Mouse (Mus musculus): ENCODE results near the gene Itpk1. TPM values are rescaled to one million over a fixed set of nuclear protein-coding genes. Genes with fewer than 3 reads are reported as not detected.
A peak's percentile ranks its signal among the peaks of the same experiment; 100 is the strongest.

Itpk1 gene
- polyA plus RNA-seq, 1 experiment from 2014 or later, result 21.9 TPM

GRCm38 (mm10) chr12:102705906-102706640 lies 1.3 kb upstream of the Itpk1 start:
- no peak overlapping the region for H3K27ac ChIP-seq (ENCODE audit: low read length)
- WGBS, result 66% methylated on average over 6 of the region's 6 CpGs
- peaks cover 24% of the 10 kb centered on the region for H3K4me1 ChIP-seq (ENCODE audit: control insufficient read depth, insufficient read depth, low read length)
- ATAC-seq (ENCODE audit: insufficient read depth, low FRiP score), result no peak
- no peak overlapping the region for H3K4me3 ChIP-seq (replicated peaks; ENCODE audit: low read length)
- H3K27me3 ChIP-seq (ENCODE audit: control insufficient read depth, insufficient read depth, low read length), result no peaks in the 10 kb centered on the region
- no peaks in the 10 kb centered on the region for H3K36me3 ChIP-seq (ENCODE audit: control insufficient read depth, insufficient read depth, low read length)
- H3K9me3 ChIP-seq (replicated peaks; ENCODE audit: control insufficient read depth, low read length), result no peaks in the 10 kb centered on the region
- peak overlapping the region; percentile 97 for H3K4me2 ChIP-seq (ENCODE audit: low read depth, low read length)
- no peak overlapping the region; the same call in 1 of the 2 replicates for H3K9ac ChIP-seq (ENCODE audit: low read length)

GRCm38 (mm10) chr12:102705216-102705871 lies 614 bp upstream of the Itpk1 start:
- H3K27ac ChIP-seq (ENCODE audit: low read length), result peak overlapping the region; percentile 88
- H3K4me1 ChIP-seq (ENCODE audit: control insufficient read depth, insufficient read depth, low read length), result peaks cover 31% of the 10 kb centered on the region
- peak overlapping the region; percentile 80 for H3K4me3 ChIP-seq (replicated peaks; ENCODE audit: low read length)
- peak overlapping the region; percentile 97 for H3K4me2 ChIP-seq (ENCODE audit: low read depth, low read length)
- H3K36me3 ChIP-seq (ENCODE audit: control insufficient read depth, insufficient read depth, low read length), result no peaks in the 10 kb centered on the region
- ATAC-seq (ENCODE audit: insufficient read depth, low FRiP score), result peak; percentile 75
- H3K9me3 ChIP-seq (replicated peaks; ENCODE audit: control insufficient read depth, low read length), result no peaks in the 10 kb centered on the region
- 2% methylated on average over 45 of the region's 45 CpGs for WGBS
- H3K27me3 ChIP-seq (ENCODE audit: control insufficient read depth, insufficient read depth, low read length), result no peaks in the 10 kb centered on the region
- peak overlapping the region; percentile 93 for H3K9ac ChIP-seq (ENCODE audit: low read length)

DNA sequence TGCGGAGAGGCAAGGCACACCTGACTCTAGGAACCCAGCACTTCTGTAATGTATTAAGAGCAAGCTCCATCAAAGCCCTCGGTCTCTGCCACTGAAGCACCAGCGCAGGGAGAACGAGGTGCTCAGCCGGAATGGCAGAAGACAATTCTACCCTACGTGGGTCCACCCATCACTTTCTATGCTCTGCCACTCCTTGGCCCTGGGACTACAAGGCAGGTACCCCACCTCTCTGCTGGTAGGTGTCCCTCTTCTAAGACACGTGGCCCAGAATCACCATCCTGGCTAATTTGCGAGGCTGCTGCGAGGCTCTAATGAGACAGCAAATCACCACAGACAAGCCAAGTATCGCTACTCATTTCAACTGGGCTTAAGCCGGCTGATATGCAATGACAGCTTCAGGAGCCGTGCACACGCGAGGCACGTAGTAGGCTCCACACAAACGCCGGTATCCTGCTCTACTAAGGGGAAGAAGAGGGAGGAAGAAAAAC lies 765 bp downstream of the Itpk1 start:
- Histone ChIP-seq H3K4me1 (ENCODE audit: control insufficient read depth, insufficient read depth, low read length) (peaks cover 39% of the 10 kb centered on the region), H3K4me2 (ENCODE audit: low read depth, low read length) (peak overlapping the region; percentile 97), H3K27me3 (ENCODE audit: control insufficient read depth, insufficient read depth, low read length) (no peaks in the 10 kb centered on the region), H3K36me3 (ENCODE audit: control insufficient read depth, insufficient read depth, low read length) (no peaks in the 10 kb centered on the region), H3K27ac (ENCODE audit: low read length) (peak overlapping the region; percentile 66; the same call in 1 of the 2 replicates), H3K9ac (ENCODE audit: low read length) (peak overlapping the region; percentile 93), H3K9me3 (replicated peaks; ENCODE audit: control insufficient read depth, low read length) (no peaks in the 10 kb centered on the region), H3K4me3 (replicated peaks; ENCODE audit: low read length) (peak overlapping the region; percentile 80)
- ATAC-seq (ENCODE audit: insufficient read depth, low FRiP score), result no peak
- 13% methylated on average over 17 of the region's 17 CpGs for WGBS

DNA sequence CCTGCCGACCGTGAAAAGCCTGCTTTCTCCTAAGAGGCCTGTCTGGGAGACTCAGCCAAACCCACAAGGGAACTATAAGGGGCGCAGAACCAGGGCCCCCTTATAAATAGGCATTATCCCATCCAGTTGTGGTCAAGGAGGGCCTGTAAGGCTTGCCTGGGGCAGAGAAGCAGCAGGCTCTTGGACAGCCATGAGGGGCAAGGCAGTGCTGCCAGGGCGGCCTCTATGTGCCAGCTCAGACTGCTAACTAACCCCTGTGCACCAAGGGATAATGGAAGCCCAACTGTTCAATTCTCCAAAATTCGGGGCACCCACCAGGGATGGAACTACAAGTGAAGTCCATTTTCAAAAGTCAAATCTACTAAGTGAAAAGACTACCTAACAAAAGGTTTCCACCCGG lies 1.3 kb downstream of the Itpk1 start:
- 52% methylated on average over 6 of the region's 6 CpGs for WGBS
- Histone ChIP-seq H3K27ac (ENCODE audit: low read length) (peak overlapping the region; percentile 44), H3K36me3 (ENCODE audit: control insufficient read depth, insufficient read depth, low read length) (no peaks in the 10 kb centered on the region), H3K4me2 (ENCODE audit: low read depth, low read length) (peak overlapping the region; percentile 97), H3K4me1 (ENCODE audit: control insufficient read depth, insufficient read depth, low read length) (peaks cover 44% of the 10 kb centered on the region), H3K27me3 (ENCODE audit: control insufficient read depth, insufficient read depth, low read length) (no peaks in the 10 kb centered on the region), H3K9ac (ENCODE audit: low read length) (peak overlapping the region; percentile 93), H3K9me3 (replicated peaks; ENCODE audit: control insufficient read depth, low read length) (no peaks in the 10 kb centered on the region), H3K4me3 (replicated peaks; ENCODE audit: low read length) (peak overlapping the region; percentile 80)
- ATAC-seq (ENCODE audit: insufficient read depth, low FRiP score), result no peak

DNA sequence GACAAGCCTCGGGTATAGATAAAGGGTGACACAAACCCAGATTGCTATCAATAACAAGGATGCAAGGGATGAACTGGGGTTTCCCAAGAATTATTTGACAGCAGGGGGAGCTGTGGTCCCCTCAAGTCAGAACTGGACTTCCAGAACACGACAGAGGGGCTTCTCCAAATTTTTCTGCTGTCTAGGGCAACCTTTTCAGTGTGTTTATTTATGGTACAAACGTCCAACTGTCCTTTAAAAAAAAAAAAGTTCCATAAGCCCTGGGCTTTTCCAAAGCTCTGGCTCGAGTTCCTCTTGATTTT lies 1.7 kb downstream of the Itpk1 start:
- no peaks in the 10 kb centered on the region for H3K27me3 ChIP-seq (ENCODE audit: control insufficient read depth, insufficient read depth, low read length)
- WGBS, result 8% methylated on average over 4 of the region's 4 CpGs
- no peak for ATAC-seq (ENCODE audit: insufficient read depth, low FRiP score)
- H3K9me3 ChIP-seq (replicated peaks; ENCODE audit: control insufficient read depth, low read length), result no peaks in the 10 kb centered on the region
- H3K36me3 ChIP-seq (ENCODE audit: control insufficient read depth, insufficient read depth, low read length), result no peaks in the 10 kb centered on the region
- peak overlapping the region; percentile 80 for H3K4me3 ChIP-seq (replicated peaks; ENCODE audit: low read length)
- peak overlapping the region; percentile 58 for H3K27ac ChIP-seq (ENCODE audit: low read length)
- peak overlapping the region; percentile 93 for H3K9ac ChIP-seq (ENCODE audit: low read length)
- peak overlapping the region; percentile 97 for H3K4me2 ChIP-seq (ENCODE audit: low read depth, low read length)
- H3K4me1 ChIP-seq (ENCODE audit: control insufficient read depth, insufficient read depth, low read length), result peaks cover 48% of the 10 kb centered on the region

- Histone ChIP-seq H3K27me3 (ENCODE audit: control insufficient read depth, insufficient read depth, low read length) (no peaks in the 10 kb centered on the region), H3K4me2 (ENCODE audit: low read depth, low read length) (peak overlapping the region; percentile 97), H3K9me3 (replicated peaks; ENCODE audit: control insufficient read depth, low read length) (no peaks in the 10 kb centered on the region), H3K9ac (ENCODE audit: low read length) (peak overlapping the region; percentile 93; the same call in 1 of the 2 replicates), H3K36me3 (ENCODE audit: control insufficient read depth, insufficient read depth, low read length) (no peaks in the 10 kb centered on the region), H3K27ac (ENCODE audit: low read length) (peak overlapping the region; percentile 58), H3K4me1 (ENCODE audit: control insufficient read depth, insufficient read depth, low read length) (peaks cover 53% of the 10 kb centered on the region), H3K4me3 (replicated peaks; ENCODE audit: low read length) (peak overlapping the region; percentile 80)
- ATAC-seq (ENCODE audit: insufficient read depth, low FRiP score), result no peak
- 7% methylated on average over 15 of the region's 15 CpGs for WGBS
Measured at GRCm38 (mm10) chr12:102702356-102703110, 2.2 kb downstream of the Itpk1 start.

GRCm38 (mm10) chr12:102701691-102702207 lies 3.0 kb downstream of the Itpk1 start:
- Histone ChIP-seq H3K4me3 (replicated peaks; ENCODE audit: low read length) (no peak overlapping the region), H3K4me2 (ENCODE audit: low read depth, low read length) (no peak overlapping the region), H3K4me1 (ENCODE audit: control insufficient read depth, insufficient read depth, low read length) (peaks cover 61% of the 10 kb centered on the region), H3K9me3 (replicated peaks; ENCODE audit: control insufficient read depth, low read length) (no peaks in the 10 kb centered on the region), H3K36me3 (ENCODE audit: control insufficient read depth, insufficient read depth, low read length) (no peaks in the 10 kb centered on the region), H3K27ac (ENCODE audit: low read length) (no peak overlapping the region), H3K27me3 (ENCODE audit: control insufficient read depth, insufficient read depth, low read length) (no peaks in the 10 kb centered on the region), H3K9ac (ENCODE audit: low read length) (no peak overlapping the region)
- ATAC-seq (ENCODE audit: insufficient read depth, low FRiP score), result no peak
- 86% methylated on average over 5 of the region's 5 CpGs for WGBS

DNA sequence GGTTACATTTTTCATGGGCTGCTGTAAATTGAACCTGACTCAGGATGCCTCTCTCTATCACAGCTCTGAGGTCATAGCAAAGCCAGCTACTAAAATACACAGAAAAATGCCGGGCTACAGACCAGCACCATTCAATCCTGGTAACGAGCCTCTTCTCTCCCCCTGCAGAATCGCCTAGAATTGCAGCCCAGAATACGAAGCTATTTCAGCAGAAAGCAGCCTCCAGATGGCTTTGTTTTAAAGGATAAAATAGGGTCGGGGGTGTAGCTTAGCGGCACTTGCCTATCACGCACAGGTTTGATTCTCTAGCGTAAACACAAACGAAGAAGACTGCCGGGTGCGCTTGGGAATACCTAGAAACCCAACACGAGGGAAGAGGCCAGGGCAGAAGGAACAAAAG lies 4.3 kb downstream of the Itpk1 start:
- Histone ChIP-seq H3K4me2 (ENCODE audit: low read depth, low read length) (no peak overlapping the region), H3K27me3 (ENCODE audit: control insufficient read depth, insufficient read depth, low read length) (no peaks in the 10 kb centered on the region), H3K4me3 (replicated peaks; ENCODE audit: low read length) (no peak overlapping the region), H3K27ac (ENCODE audit: low read length) (no peak overlapping the region), H3K9ac (ENCODE audit: low read length) (no peak overlapping the region), H3K36me3 (ENCODE audit: control insufficient read depth, insufficient read depth, low read length) (no peaks in the 10 kb centered on the region), H3K4me1 (ENCODE audit: control insufficient read depth, insufficient read depth, low read length) (peaks cover 68% of the 10 kb centered on the region), H3K9me3 (replicated peaks; ENCODE audit: control insufficient read depth, low read length) (no peaks in the 10 kb centered on the region)
- no peak for ATAC-seq (ENCODE audit: insufficient read depth, low FRiP score)
- WGBS, result 50% methylated on average over 12 of the region's 12 CpGs
